Mouse (Mus musculus): ENCODE results near the gene Bcas3. TPM values are rescaled to one million over a fixed set of nuclear protein-coding genes. Genes with fewer than 3 reads are reported as not detected.
"Not testable (repeated sequence)": the region's sequence is repeated elsewhere in the genome, so short reads cannot be mapped to it uniquely, and the experiment has no call there.

The Bcas3 gene
- polyA plus RNA-seq, 1 experiment from 2014 or later, result 26.0 TPM

DNA sequence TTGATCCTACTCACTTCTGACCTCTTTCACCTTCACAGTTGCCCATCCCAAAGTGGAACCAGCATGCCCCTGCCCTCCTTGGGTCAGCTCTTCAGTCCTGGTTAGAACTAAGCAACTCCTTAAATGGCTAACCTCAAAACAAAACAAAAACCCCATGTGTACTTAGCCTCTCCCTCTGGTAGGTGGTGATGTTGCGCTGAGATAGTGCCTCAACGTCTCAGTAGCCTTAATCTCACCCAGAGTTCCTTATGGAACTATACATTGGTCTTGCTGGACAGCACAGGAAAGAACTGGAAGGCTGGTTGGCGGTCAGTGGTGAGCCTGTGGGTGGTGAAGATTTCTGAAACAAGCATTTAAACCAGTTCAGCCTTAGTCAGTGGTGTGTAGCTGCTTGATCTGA, 149.1 kb downstream of the Bcas3 start:
- H3K4me3 ChIP-seq (ENCODE audit: low read depth, low read length), result no peak overlapping the region
- H3K9ac ChIP-seq (replicated peaks; ENCODE audit: low read depth), result no peak overlapping the region
- no peaks in the 10 kb centered on the region for H3K27me3 ChIP-seq (replicated peaks; ENCODE audit: insufficient read depth, low read length)
- H3K4me2 ChIP-seq (replicated peaks; ENCODE audit: low read depth, low read length), result no peak overlapping the region
- H3K4me1 ChIP-seq (ENCODE audit: insufficient read depth, low read depth, low read length), result no peaks in the 10 kb centered on the region
- ATAC-seq (no peak), DNase-seq (ENCODE audit: low spot score) (no peak)
- H3K9me3 ChIP-seq (ENCODE audit: low read length), result no peaks in the 10 kb centered on the region
- TF ChIP-seq CTCF (IDR thresholded peaks at IDR 0.05) (no peak), EP300 (IDR thresholded peaks at IDR 0.05) (no peak)
- no peaks in the 10 kb centered on the region for H3K36me3 ChIP-seq (ENCODE audit: insufficient read depth, low read length)
- no peak overlapping the region for H3K27ac ChIP-seq (ENCODE audit: low read length)
- WGBS, result 70% methylated on average over 3 of the region's 3 CpGs

DNA sequence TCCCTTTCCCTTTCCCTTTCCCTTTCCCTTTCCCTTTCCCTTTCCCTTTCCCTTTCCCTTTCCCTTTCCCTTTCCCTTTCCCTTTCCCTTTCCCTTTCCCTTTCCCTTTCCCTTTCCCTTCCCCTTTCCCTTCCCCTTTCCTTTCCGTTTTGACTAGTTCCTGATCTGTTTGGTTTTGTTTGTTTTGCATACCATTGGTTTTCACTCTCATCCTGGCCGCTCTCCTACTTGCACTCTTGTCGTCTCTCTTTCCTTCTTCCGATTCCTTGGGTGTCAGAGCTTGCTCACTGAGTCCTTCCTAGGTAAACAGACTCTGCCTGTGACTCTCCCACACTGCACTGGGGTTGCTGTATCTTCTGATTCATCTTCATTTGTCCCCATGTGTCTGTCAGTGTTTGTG, 151.8 kb downstream of the Bcas3 start:
- DNase-seq (ENCODE audit: low spot score); H3K4me1 ChIP-seq (ENCODE audit: insufficient read depth, low read depth, low read length); H3K9me3 ChIP-seq (ENCODE audit: low read length); H3K27me3 ChIP-seq (replicated peaks; ENCODE audit: insufficient read depth, low read length); H3K4me2 ChIP-seq (replicated peaks; ENCODE audit: low read depth, low read length); ATAC-seq; H3K4me3 ChIP-seq (ENCODE audit: low read depth, low read length); H3K9ac ChIP-seq (replicated peaks; ENCODE audit: low read depth); H3K27ac ChIP-seq (ENCODE audit: low read length); H3K36me3 ChIP-seq (ENCODE audit: insufficient read depth, low read length): not testable (repeated sequence)
- WGBS, result 33% methylated on average over 4 of the region's 4 CpGs

DNA sequence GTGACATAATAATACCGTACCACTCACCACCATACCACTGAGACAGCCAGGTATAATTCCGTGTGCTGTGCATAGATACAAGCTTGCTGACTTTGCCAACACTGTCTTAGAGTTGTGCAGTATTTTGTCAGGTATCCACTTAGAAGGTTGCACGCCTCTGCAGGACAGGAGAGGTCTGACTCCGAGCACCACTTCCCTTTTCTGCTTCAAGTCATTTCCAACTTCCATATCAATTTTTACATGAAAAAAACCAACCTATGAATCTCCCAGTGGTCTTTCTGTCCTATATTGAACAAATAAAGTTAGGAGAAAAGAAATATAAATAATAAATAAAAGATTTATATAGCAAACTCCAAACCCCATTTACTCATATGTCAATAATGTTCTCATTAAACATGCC, 152.8 kb downstream of the Bcas3 start:
- WGBS, result 85% methylated on average over 4 of the region's 4 CpGs
- no peaks in the 10 kb centered on the region for H3K36me3 ChIP-seq (ENCODE audit: insufficient read depth, low read length)
- H3K27ac ChIP-seq (ENCODE audit: low read length), result no peak overlapping the region
- DNase-seq (ENCODE audit: low spot score) (no peak), ATAC-seq (no peak)
- H3K4me2 ChIP-seq (replicated peaks; ENCODE audit: low read depth, low read length), result no peak overlapping the region
- H3K9ac ChIP-seq (replicated peaks; ENCODE audit: low read depth), result no peak overlapping the region
- no peaks in the 10 kb centered on the region for H3K4me1 ChIP-seq (ENCODE audit: insufficient read depth, low read depth, low read length)
- TF ChIP-seq CTCF (IDR thresholded peaks at IDR 0.05) (no peak), EP300 (IDR thresholded peaks at IDR 0.05) (no peak)
- no peaks in the 10 kb centered on the region for H3K27me3 ChIP-seq (replicated peaks; ENCODE audit: insufficient read depth, low read length)
- no peaks in the 10 kb centered on the region for H3K9me3 ChIP-seq (ENCODE audit: low read length)
- H3K4me3 ChIP-seq (ENCODE audit: low read depth, low read length), result no peak overlapping the region

DNA sequence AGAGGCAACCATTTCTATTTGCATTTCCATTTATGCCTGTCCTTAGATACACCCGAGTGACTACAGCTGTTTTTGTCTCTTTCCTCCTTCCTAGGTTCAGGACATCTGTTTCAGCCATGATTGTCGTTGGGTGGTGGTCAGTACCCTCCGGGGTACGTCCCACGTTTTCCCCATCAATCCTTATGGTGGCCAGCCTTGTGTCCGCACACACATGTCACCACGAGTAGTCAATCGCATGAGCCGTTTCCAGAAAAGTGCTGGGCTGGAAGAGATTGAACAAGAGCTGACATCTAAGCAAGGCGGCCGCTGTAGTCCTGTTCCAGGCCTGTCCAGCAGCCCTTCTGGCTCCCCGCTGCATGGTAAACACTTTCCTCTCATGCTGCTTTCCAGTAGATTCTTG, 156.4 kb downstream of the Bcas3 start:
- Histone ChIP-seq H3K4me2 (replicated peaks; ENCODE audit: low read depth, low read length) (no peak overlapping the region), H3K36me3 (ENCODE audit: insufficient read depth, low read length) (no peaks in the 10 kb centered on the region), H3K4me3 (ENCODE audit: low read depth, low read length) (no peak overlapping the region), H3K9me3 (ENCODE audit: low read length) (no peaks in the 10 kb centered on the region), H3K27me3 (replicated peaks; ENCODE audit: insufficient read depth, low read length) (no peaks in the 10 kb centered on the region), H3K9ac (replicated peaks; ENCODE audit: low read depth) (no peak overlapping the region), H3K4me1 (ENCODE audit: insufficient read depth, low read depth, low read length) (no peaks in the 10 kb centered on the region), H3K27ac (ENCODE audit: low read length) (no peak overlapping the region)
- DNase-seq (ENCODE audit: low spot score) (no peak), ATAC-seq (no peak)
- WGBS, result 92% methylated on average over 12 of the region's 12 CpGs
- TF ChIP-seq EP300 (IDR thresholded peaks at IDR 0.05), result no peak
- no peak for TF ChIP-seq CTCF (IDR thresholded peaks at IDR 0.05)

DNA sequence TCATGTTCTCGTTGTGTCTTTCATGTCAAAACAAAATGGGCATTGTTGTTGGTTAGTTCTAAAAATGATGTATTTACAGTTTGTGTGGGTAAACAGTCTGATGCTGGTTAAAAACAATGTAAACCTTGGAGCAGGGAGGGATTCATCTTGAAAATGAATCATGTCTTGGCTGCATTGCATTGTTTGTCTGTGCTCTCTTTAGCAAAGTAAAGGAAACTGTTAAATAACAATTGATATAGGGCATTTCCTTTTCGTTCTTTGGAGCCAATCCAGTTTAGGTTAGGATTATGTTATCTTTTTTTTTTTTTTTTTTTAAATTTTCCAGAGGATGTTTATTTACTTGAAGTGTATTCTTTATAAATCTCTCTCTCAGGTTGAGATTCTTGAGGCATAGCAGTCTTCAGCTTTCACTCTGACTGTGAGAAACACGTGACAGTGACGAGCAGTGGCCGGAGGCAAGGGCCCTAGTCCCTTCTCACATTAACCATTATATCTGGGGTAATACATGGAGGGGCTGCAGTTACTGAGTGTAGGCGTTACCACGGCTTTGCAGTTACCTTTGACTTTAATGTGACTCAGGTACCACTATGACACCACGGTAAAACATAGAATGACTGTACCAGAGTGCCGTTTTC, 158.4 kb downstream of the Bcas3 start:
- no peak for TF ChIP-seq CTCF (IDR thresholded peaks at IDR 0.05)
- TF ChIP-seq EP300 (IDR thresholded peaks at IDR 0.05), result peak; percentile 96
- DNase-seq (ENCODE audit: low spot score) (peak; percentile 63), ATAC-seq (peak; percentile 60)
- no peaks in the 10 kb centered on the region for H3K27me3 ChIP-seq (replicated peaks; ENCODE audit: insufficient read depth, low read length)
- 47% methylated on average over 9 of the region's 9 CpGs for WGBS
- H3K27ac ChIP-seq (ENCODE audit: low read length), result peak overlapping the region; percentile 7; the same call in 1 of the 2 replicates
- H3K9ac ChIP-seq (replicated peaks; ENCODE audit: low read depth), result no peak overlapping the region
- H3K36me3 ChIP-seq (ENCODE audit: insufficient read depth, low read length), result no peaks in the 10 kb centered on the region
- no peak overlapping the region for H3K4me2 ChIP-seq (replicated peaks; ENCODE audit: low read depth, low read length)
- H3K9me3 ChIP-seq (ENCODE audit: low read length), result no peaks in the 10 kb centered on the region
- no peak overlapping the region for H3K4me3 ChIP-seq (ENCODE audit: low read depth, low read length)
- no peaks in the 10 kb centered on the region for H3K4me1 ChIP-seq (ENCODE audit: insufficient read depth, low read depth, low read length)

DNA sequence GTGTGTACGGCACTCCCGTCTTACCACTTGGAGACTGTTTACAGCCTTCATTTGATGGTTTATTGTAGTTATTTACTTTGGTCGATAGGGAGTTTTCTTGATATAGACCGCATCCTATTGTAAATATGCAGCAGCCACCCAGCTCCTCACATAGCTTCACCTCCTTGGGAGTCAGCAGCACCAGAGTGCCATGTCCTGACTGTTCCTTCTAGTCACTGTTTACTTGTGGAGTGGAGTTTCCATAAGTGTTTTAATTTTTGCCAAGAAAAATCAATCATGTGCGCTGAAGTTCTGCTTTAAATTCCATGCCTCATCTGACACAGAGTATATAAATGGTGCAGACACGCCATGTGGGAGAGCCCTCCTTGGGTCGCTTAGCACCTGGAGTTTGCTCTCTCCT, 163.8 kb downstream of the Bcas3 start:
- 62% methylated on average over 7 of the region's 7 CpGs for WGBS
- ATAC-seq, result no peak

More for the DNA sequence above, 163.8 kb downstream of the Bcas3 start:
- H3K9ac ChIP-seq (replicated peaks; ENCODE audit: low read depth), result no peak overlapping the region
- no peak overlapping the region for H3K4me2 ChIP-seq (replicated peaks; ENCODE audit: low read depth, low read length)
- H3K4me1 ChIP-seq (ENCODE audit: insufficient read depth, low read depth, low read length), result peaks cover 3% of the 10 kb centered on the region; the same call in 1 of the 2 replicates
- no peaks in the 10 kb centered on the region for H3K27me3 ChIP-seq (replicated peaks; ENCODE audit: insufficient read depth, low read length)
- TF ChIP-seq CTCF (IDR thresholded peaks at IDR 0.05), result no peak
- TF ChIP-seq EP300 (IDR thresholded peaks at IDR 0.05), result no peak
- no peak for DNase-seq (ENCODE audit: low spot score)
- H3K27ac ChIP-seq (ENCODE audit: low read length), result no peak overlapping the region
- no peak overlapping the region for H3K4me3 ChIP-seq (ENCODE audit: low read depth, low read length)
- H3K36me3 ChIP-seq (ENCODE audit: insufficient read depth, low read length), result no peaks in the 10 kb centered on the region
- H3K9me3 ChIP-seq (ENCODE audit: low read length), result no peaks in the 10 kb centered on the region
